Mouse (Mus musculus): ENCODE measurements at regions not wholly inside any gene's neighbourhood (a gene's known extent, or its start where the extent isn't known, plus 50 kb on each side); places are given as distances from the start of the nearest gene placed in this dataset.

GRCm38 (mm10) chr4:53316796-53317452 lies 123.3 kb upstream of the Slc44a1 start:
- Histone ChIP-seq H3K9me3 (replicated peaks; ENCODE audit: low read length) (no peaks in the 10 kb centered on the region), H3K27me3 (replicated peaks) (no peaks in the 10 kb centered on the region), H3K9ac (ENCODE audit: insufficient read depth, low read depth) (no peak overlapping the region), H3K27ac (ENCODE audit: insufficient read depth, low read depth) (no peak overlapping the region), H3K4me2 (ENCODE audit: insufficient read depth, low read depth, poor library complexity, severe bottlenecking) (no peak overlapping the region), H3K4me3 (replicated peaks in 1 of 3; ENCODE audit: low read depth in 2 of 3, low read length in 2 of 3, poor library complexity in 1 of 3) (no peak overlapping the region), H3K79me2 (replicated peaks; ENCODE audit: control insufficient read depth, extremely low read depth, insufficient read depth, poor library complexity, severe bottlenecking) (no peaks in the 10 kb centered on the region), H3K36me3 (replicated peaks in 1 of 2; ENCODE audit: control insufficient read depth in 1 of 2, insufficient read depth in 1 of 2, low read length in 1 of 2) (no peaks in the 10 kb centered on the region), H3K4me1 (ENCODE audit: control insufficient read depth in 1 of 2, insufficient read depth in 2 of 2) (no peaks in the 10 kb centered on the region)
- TF ChIP-seq CTCF (conservative IDR thresholded peaks at IDR 0.05 in 1 of 2, IDR thresholded peaks at IDR 0.05 in 1 of 2; ENCODE audit: low read depth in 2 of 2, low read length in 2 of 2) (no peak), E2F4 (IDR thresholded peaks at IDR 0.05; ENCODE audit: insufficient replicate concordance, low read depth, low read length) (no peak), TCF12 (IDR thresholded peaks at IDR 0.05; ENCODE audit: low read depth, low read length) (no peak), PAX5 (IDR thresholded peaks at IDR 0.05; ENCODE audit: low read length) (no peak), ELF1 (IDR thresholded peaks at IDR 0.05; ENCODE audit: low read depth, low read length) (no peak), POLR2A (IDR thresholded peaks at IDR 0.05; ENCODE audit: low read depth, low read length) (no peak), ZC3H11A (IDR thresholded peaks at IDR 0.05; ENCODE audit: low read depth, low read length) (no peak), NELFE (IDR thresholded peaks at IDR 0.05; ENCODE audit: low read depth, low read length) (no peak), KAT2A (IDR thresholded peaks at IDR 0.05; ENCODE audit: insufficient replicate concordance, low read length) (no peak), RCOR1 (conservative IDR thresholded peaks at IDR 0.05; ENCODE audit: low read depth, low read length) (no peak), CHD1 (IDR thresholded peaks at IDR 0.05; ENCODE audit: low read depth, low read length) (no peak), JUND (conservative IDR thresholded peaks at IDR 0.05; ENCODE audit: low read depth, low read length) (no peak), CHD2 (IDR thresholded peaks at IDR 0.05; ENCODE audit: low read length) (no peak), SIN3A (IDR thresholded peaks at IDR 0.05; ENCODE audit: low read length) (no peak), MAZ (IDR thresholded peaks at IDR 0.05; ENCODE audit: low read depth, low read length) (no peak), ZKSCAN1 (IDR thresholded peaks at IDR 0.05; ENCODE audit: borderline replicate concordance, low read depth, low read length) (no peak), EP300 (IDR thresholded peaks at IDR 0.05; ENCODE audit: low read length) (no peak), NRF1 (IDR thresholded peaks at IDR 0.05; ENCODE audit: low read depth, low read length) (no peak), GABPA (IDR thresholded peaks at IDR 0.05; ENCODE audit: insufficient replicate concordance, low read depth, low read length) (no peak)
- no peak for DNase-seq (ENCODE audit: extremely low read depth)
- dilution Hi-C loops (cut with MboI; ENCODE audit: extremely low pct_ligation_motif_present, extremely low pct_unique_long_range_greater_than_20kb, low sequenced_read_pairs) = no loop called here
- in situ Hi-C loops (cut with MboI; ENCODE audit: low pct_ligation_motif_present, low pct_unique_long_range_greater_than_20kb, low sequenced_read_pairs) = no loop called here

- in situ Hi-C loops (cut with MboI; ENCODE audit: low pct_ligation_motif_present, low pct_unique_long_range_greater_than_20kb, low sequenced_read_pairs) = no loop called here
- H3K9ac ChIP-seq (ENCODE audit: insufficient read depth, low read depth) = no peak overlapping the region
- H3K36me3 ChIP-seq (replicated peaks in 1 of 2; ENCODE audit: control insufficient read depth in 1 of 2, insufficient read depth in 1 of 2, low read length in 1 of 2) = no peaks in the 10 kb centered on the region
- no peak overlapping the region for H3K4me2 ChIP-seq (ENCODE audit: insufficient read depth, low read depth, poor library complexity, severe bottlenecking)
- dilution Hi-C loops (cut with MboI; ENCODE audit: extremely low pct_ligation_motif_present, extremely low pct_unique_long_range_greater_than_20kb, low sequenced_read_pairs) = no loop called here
- H3K9me3 ChIP-seq (replicated peaks; ENCODE audit: low read length) = no peaks in the 10 kb centered on the region
- no peak overlapping the region for H3K4me3 ChIP-seq (replicated peaks in 1 of 3; ENCODE audit: low read depth in 2 of 3, low read length in 2 of 3, poor library complexity in 1 of 3)
- H3K27ac ChIP-seq (ENCODE audit: insufficient read depth, low read depth) = no peak overlapping the region
- H3K27me3 ChIP-seq (replicated peaks) = no peaks in the 10 kb centered on the region
- DNase-seq (ENCODE audit: extremely low read depth) = no peak
- H3K79me2 ChIP-seq (replicated peaks; ENCODE audit: control insufficient read depth, extremely low read depth, insufficient read depth, poor library complexity, severe bottlenecking) = no peaks in the 10 kb centered on the region
- no peaks in the 10 kb centered on the region for H3K4me1 ChIP-seq (ENCODE audit: control insufficient read depth in 1 of 2, insufficient read depth in 2 of 2)
- TF ChIP-seq SMC3 (IDR thresholded peaks at IDR 0.05; ENCODE audit: low read depth, low read length) (no peak), PAX5 (IDR thresholded peaks at IDR 0.05; ENCODE audit: low read length) (no peak), MEF2A (IDR thresholded peaks at IDR 0.05; ENCODE audit: borderline replicate concordance, low read depth, low read length) (no peak), EP300 (IDR thresholded peaks at IDR 0.05; ENCODE audit: low read length) (no peak), ZKSCAN1 (IDR thresholded peaks at IDR 0.05; ENCODE audit: borderline replicate concordance, low read depth, low read length) (no peak), TBP (conservative IDR thresholded peaks at IDR 0.05; ENCODE audit: low read depth, low read length) (no peak), ZMIZ1 (IDR thresholded peaks at IDR 0.05; ENCODE audit: low read depth, low read length) (no peak), POLR2AphosphoS2 (IDR thresholded peaks at IDR 0.05; ENCODE audit: low read depth, low read length) (no peak), E2F4 (IDR thresholded peaks at IDR 0.05; ENCODE audit: insufficient replicate concordance, low read depth, low read length) (no peak), USF1 (IDR thresholded peaks at IDR 0.05; ENCODE audit: low read depth, low read length) (no peak), ZC3H11A (IDR thresholded peaks at IDR 0.05; ENCODE audit: low read depth, low read length) (no peak), SIN3A (IDR thresholded peaks at IDR 0.05; ENCODE audit: low read length) (no peak), MAX (IDR thresholded peaks at IDR 0.05; ENCODE audit: low read length) (no peak), USF2 (conservative IDR thresholded peaks at IDR 0.05; ENCODE audit: low read depth, low read length) (no peak), RAD21 (IDR thresholded peaks at IDR 0.05; ENCODE audit: low read depth, low read length) (no peak), NELFE (IDR thresholded peaks at IDR 0.05; ENCODE audit: low read depth, low read length) (no peak), IRF4 (IDR thresholded peaks at IDR 0.05; ENCODE audit: low read depth, low read length) (no peak)
Measured at GRCm38 (mm10) chr4:53315876-53316762, 124.1 kb upstream of the Slc44a1 start.
